Mouse (Mus musculus) spleen, postnatal 4 days (tissue): Measurements from ENCODE around the gene Stra6l.

Source experiments
- DNase-seq, 2 experiments: peaks; one replicate each; pipeline ENCODE4 v3.0.0; 2022; ENCODE audit warnings: low spot score in 2 of 2

Stra6l gene

GRCm38 (mm10) chr4:45844355-45844754, 4.1 kb upstream of the Stra6l start:
- DNase-seq, result no peak

GRCm38 (mm10) chr4:45846263-45846662, 2.2 kb upstream of the Stra6l start:
- no peak for DNase-seq

GRCm38 (mm10) chr4:45848825-45849156, 327 bp downstream of the Stra6l start:
- DNase-seq, result no peak

GRCm38 (mm10) chr4:45849419-45849818, 955 bp downstream of the Stra6l start:
- no peak for DNase-seq

GRCm38 (mm10) chr4:45851640-45852051, 3.2 kb downstream of the Stra6l start:
- no peak for DNase-seq

GRCm38 (mm10) chr4:45853496-45854246, 5.2 kb downstream of the Stra6l start:
- no peak for DNase-seq

DNA sequence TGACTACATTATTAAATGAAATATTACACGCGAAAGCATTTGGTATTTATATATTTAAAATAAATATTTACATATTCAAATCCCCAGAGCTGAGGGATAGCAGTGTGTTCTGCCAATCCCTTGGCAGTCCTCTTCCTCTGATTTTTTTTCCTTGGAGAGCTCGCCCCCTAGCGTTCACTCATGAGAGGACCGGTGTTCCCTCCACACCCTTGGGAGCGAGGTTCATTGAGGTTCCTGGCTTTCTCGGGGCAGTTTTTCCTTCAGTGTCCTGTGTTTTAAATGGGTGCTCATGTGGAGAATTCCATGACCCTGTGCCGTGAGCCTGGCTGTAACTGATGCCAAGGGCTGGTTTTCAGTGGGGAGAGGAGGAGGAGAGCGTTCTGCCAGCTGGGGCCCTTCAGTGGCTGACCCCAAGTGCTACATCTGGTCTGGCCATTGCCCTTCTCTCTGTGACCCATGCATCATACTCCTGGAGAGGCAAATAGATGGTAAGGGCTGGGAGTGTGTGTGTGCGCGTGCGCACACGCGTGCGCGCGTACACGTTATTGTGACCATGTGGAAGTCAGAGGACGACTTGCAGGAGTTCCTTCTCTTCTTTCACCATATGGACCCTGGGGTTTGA, 7.5 kb downstream of the Stra6l start:
- peak; percentile 39 to 77 for DNase-seq

GRCm38 (mm10) chr4:45861160-45861559, 12.7 kb downstream of the Stra6l start:
- DNase-seq, result no peak

DNA sequence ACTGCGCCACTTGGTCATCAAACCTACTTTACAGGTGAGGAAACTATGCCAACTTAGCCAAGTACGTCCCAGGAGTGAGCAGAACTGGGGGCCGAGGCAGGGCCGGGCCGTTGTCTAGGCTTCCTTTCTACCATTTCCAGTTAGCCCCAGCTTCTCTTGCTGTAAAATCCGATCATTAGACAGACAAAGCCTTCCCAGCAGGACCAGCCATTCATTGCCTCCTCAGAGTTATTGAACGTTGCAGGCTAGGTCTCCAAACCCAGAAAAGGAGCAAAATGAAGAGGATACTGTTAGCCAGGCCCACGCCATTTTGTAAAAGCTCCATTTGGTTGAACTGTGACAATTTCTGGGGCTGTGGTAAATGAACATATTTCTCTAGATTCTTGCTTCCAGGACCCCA, 19.0 kb downstream of the Stra6l start:
- DNase-seq, result no peak

- DNase-seq, result no peak
Measured at GRCm38 (mm10) chr4:45869021-45869815, 20.8 kb downstream of the Stra6l start.

DNA sequence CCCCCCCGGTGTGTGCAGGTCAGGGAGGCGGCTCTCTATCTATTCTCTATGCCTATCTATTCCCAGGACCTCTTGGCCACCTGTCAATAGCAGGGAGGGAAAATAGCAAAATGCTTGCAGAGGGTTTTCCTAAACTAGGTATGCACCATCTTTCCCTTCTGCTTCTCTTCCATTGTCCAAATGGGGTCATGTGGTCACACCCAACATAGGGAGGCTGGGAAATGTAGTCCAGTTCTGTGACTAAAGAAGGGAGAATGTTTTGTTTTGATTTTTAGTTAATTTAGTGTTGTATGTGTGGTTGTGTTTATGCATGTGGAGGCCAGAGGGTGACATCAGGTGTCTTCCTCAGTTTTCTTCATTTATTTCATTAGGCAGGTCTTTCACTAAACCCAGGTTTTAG, 23.7 kb downstream of the Stra6l start:
- no peak for DNase-seq

DNA sequence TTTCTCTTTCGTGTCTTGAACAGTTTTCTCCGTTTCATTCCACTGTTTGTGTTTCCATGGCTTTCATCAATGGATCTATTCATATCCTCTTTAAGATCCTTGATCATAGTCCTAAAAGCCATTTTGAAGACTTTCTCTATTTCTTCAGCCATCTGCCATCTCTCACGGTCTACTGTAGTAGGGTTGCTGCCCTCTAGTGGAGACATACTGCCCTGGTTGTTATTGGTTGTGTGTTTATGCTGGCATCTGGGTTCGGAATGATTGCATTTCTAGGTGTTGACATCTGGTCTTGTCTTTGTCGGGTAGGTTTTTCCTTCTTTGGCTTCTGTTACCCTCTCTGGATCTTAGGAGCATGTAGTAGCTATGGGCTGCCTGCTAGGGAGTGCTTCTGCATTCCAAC, 30.5 kb downstream of the Stra6l start:
- DNase-seq, result no peak

DNA sequence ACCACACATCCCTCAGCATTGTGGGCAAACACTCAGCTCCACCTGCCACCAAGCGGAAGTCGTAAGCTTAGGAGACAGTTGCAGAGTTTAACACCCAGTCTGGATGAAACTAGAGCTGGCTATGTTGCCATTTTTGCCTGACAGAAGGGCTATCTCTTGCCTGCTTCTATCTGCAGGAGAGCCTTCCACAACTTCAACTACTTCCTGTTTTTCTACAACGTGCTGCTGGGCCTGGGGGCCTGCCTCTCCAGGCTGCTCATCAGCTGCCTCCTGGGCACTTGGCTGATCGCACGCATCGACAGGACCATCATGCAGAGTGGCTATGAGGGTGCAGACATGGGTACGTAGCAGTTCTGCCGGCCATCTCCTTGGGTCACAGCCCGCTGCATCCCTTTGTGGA, 34.1 kb downstream of the Stra6l start:
- DNase-seq, result no peak

DNA sequence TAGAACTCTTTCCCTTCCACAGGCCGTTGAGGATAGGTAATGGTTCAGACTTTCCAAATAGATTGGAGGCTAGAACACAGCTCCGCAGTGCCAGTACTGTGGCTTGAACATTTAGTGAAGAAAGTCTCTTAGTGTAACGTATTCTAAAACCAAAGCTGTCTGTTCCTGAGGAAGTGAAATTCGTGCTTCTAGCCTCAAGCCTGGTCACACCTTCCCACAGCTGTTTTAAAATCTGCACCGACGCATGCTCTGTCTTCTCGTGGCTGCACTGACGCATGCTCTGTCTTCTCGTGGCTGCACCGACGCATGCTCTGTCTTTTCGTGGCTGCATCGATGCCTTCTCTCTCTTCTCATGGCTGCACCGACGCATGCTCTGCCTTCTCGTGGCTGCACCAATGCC, 34.8 kb downstream of the Stra6l start:
- no peak for DNase-seq

- no peak for DNase-seq
Measured at GRCm38 (mm10) chr4:45889487-45889886, 41.0 kb downstream of the Stra6l start.

DNA sequence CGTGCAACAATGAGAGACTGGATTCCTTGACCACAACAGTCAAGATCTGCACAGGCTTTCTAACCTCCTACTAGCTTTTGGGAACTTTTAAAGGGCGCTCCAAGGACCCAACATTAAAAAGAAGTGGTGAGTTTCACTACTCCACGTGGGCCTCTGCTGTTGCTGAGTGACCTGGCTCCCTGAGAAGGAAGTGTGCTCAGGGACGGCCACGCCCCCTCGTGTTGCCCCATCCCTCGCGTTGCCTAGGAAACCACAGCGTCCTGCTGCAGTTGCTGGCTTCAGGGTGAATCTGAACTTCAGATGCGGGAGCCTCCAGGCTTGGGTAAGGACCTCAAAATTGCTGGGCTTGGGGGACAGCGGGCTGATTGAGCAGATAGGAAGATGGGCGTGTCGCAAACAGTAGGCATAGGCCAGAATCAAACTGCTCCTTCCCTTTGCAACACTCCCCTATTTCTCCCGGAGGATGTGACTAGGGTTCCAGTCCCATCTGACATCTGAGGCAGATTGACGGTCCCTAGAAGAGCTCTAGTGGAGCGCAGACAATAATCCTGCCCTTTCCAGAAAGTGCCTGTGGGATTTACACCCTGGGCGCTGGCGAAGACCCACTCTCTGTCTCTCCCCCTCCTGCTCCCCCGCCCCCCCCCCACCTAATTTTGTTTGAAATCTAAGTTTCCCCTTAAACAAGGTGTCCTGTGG, 41.8 kb downstream of the Stra6l start, which contains the start of gene Ccdc180:
Ccdc180 (plus strand) TSS at position 238 of the 696 bp plus-strand sequence.
- DNase-seq, result peak; percentile 73 to 84

DNA sequence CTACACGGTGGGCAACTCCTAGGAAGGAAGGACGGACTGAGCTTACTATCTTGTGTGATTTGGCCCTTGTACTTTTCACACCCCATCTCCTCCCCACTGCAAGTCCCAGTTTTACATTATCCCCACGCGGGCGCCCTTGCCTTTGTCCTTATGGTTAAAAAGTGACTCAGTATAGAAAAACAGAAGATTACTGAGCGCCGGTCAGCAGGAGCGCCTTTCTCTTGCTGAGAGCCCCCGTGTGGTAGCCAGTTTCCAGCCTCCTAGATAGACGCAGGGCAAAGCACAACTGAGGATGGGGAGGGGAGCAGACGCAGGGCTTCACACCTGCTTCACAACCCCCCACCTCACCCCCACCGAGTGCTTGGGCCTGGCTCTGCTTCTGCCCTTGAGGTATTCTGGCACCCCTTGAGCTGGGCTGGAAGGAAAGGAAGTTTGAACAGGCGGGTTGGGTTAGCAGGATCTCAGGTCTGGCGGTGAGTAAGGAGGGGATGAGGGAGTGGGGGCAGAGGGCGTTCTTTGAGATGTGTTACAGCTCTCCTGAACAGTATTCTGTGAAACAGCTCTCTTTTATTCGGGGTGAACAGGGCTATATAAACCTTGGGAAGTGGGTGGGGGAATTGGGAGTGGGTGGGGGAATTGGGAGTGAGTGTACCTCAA, 48.1 kb downstream of the Stra6l start:
- DNase-seq, result no peak

GRCm38 (mm10) chr4:45898413-45898812, 49.9 kb downstream of the Stra6l start:
- no peak for DNase-seq

- DNase-seq, result no peak
Measured at GRCm38 (mm10) chr4:45909256-45909655, 60.8 kb downstream of the Stra6l start.

- DNase-seq, result no peak
Measured at GRCm38 (mm10) chr4:45909924-45910323, 61.5 kb downstream of the Stra6l start.

DNA sequence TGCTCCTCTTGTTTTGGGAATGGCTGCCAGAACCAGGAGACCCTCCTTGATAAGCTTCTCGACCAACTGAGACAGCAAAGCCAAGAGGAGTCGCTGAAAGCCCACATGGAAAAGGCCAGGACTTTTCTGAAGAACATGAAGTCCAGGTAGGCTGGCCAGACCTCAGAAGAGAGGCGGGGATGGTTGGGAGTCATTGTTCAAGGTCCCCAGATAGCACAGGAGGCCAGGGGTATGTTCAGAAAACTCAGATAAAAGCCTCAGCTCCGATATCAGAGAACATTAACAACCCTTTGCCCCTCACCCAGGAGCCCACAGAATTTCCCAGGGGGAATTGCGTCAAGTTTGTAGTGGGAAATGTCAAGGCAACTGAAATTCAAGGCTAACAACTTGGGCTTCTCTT, 62.8 kb downstream of the Stra6l start:
- DNase-seq, result no peak

- no peak for DNase-seq
Measured at GRCm38 (mm10) chr4:45911876-45912275, 63.4 kb downstream of the Stra6l start.
